21 mouse cellular contexts compared by ENCODE assay signal in the genomic region with DNA sequence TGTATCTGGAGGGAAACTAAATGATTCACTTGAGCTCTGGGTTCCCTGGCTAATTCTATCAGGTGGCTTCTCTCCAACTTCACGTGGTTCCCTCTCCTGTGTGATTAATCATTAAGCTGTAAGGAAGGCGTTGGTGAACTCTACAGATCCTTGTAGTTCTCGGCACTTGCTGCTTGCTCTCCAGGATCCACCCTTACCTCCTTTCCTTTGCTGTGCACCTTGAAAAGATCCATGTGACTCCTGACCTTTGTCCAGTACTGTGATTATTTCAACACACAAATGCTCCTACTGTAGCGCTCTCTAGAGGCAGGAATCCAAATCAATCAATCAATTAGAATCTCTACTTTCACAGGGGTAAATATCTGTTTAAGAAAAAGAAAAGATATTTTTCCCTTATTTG. TPM values are rescaled to one million over a fixed set of nuclear protein-coding genes. Genes with fewer than 3 reads are reported as not detected.
A peak's percentile ranks its signal among the peaks of the same experiment; 100 is the strongest.
DNase-seq lines count a peak whose midpoint lies in the region; ATAC-seq and TF ChIP-seq lines count a peak whose summit lies in the region.
"Had no signal": no experiment of that assay in that cellular context is flagged by ENCODE, and none has a peak within 500 bp of the region (broad histone marks: within the 10 kb centered on the region; RNA-seq: fewer than 3 reads in every experiment).

No protein-coding gene starts in this region.

- peak; percentile 38 for TF ChIP-seq CTCF in Patski (IDR thresholded peaks at IDR 0.05)

- H3K4me3 ChIP-seq in intestine, embryonic 16.5 days (ENCODE audit: low read length) = no peak overlapping the region
- H3K4me3 ChIP-seq in kidney, embryonic 16.5 days (ENCODE audit: low read length) = no peak overlapping the region
- H3K4me3 ChIP-seq in stomach, embryonic 15.5 days (replicated peaks) = no peak overlapping the region
- H3K4me3 ChIP-seq: forebrain, embryonic 15.5 days; hindbrain, embryonic 15.5 days; limb, embryonic 15.5 days; neural tube, embryonic 13.5 days had no signal

- no peaks in the 10 kb centered on the region for H3K9me3 ChIP-seq in intestine, embryonic 16.5 days (ENCODE audit: control insufficient read depth, low read length)
- no peaks in the 10 kb centered on the region for H3K9me3 ChIP-seq in kidney, embryonic 16.5 days (ENCODE audit: low read length)
- no peaks in the 10 kb centered on the region for H3K9me3 ChIP-seq in stomach, embryonic 15.5 days
- H3K9me3 ChIP-seq: forebrain, embryonic 15.5 days; hindbrain, embryonic 15.5 days; limb, embryonic 15.5 days; neural tube, embryonic 13.5 days had no signal

- H3K27ac ChIP-seq in intestine, embryonic 16.5 days (ENCODE audit: low read length) = peak overlapping the region; percentile 52
- 0 out of 2 replicates have a peak overlapping the region, but pooled peaks have one; percentile 8 for H3K27ac ChIP-seq in kidney, embryonic 16.5 days (ENCODE audit: low read length)
- no peak overlapping the region for H3K27ac ChIP-seq in stomach, embryonic 15.5 days
- H3K27ac ChIP-seq: forebrain, embryonic 15.5 days; hindbrain, embryonic 15.5 days; limb, embryonic 15.5 days; neural tube, embryonic 13.5 days had no signal

- no peaks in the 10 kb centered on the region for H3K27me3 ChIP-seq in Patski
- no peaks in the 10 kb centered on the region for H3K27me3 ChIP-seq in intestine, embryonic 16.5 days (replicated peaks; ENCODE audit: control insufficient read depth, insufficient read depth, low read length)
- no peaks in the 10 kb centered on the region for H3K27me3 ChIP-seq in kidney, embryonic 16.5 days (ENCODE audit: insufficient read depth, low read length)
- no peaks in the 10 kb centered on the region for H3K27me3 ChIP-seq in stomach, embryonic 15.5 days (replicated peaks)
- H3K27me3 ChIP-seq: forebrain, embryonic 15.5 days; hindbrain, embryonic 15.5 days; limb, embryonic 15.5 days; neural tube, embryonic 13.5 days had no signal

- in situ Hi-C loops in Patski (cut with MboI; ENCODE audit: low pct_unique_long_range_greater_than_20kb) = no loop called here

- H3K36me3 ChIP-seq in intestine, embryonic 16.5 days (ENCODE audit: control insufficient read depth, insufficient read depth, low read length) = no peaks in the 10 kb centered on the region
- no peaks in the 10 kb centered on the region for H3K36me3 ChIP-seq in kidney, embryonic 16.5 days (ENCODE audit: insufficient read depth, low read length)
- no peaks in the 10 kb centered on the region for H3K36me3 ChIP-seq in stomach, embryonic 15.5 days
- H3K36me3 ChIP-seq: forebrain, embryonic 15.5 days; hindbrain, embryonic 15.5 days; limb, embryonic 15.5 days; neural tube, embryonic 13.5 days had no signal

- no peak overlapping the region for H3K9ac ChIP-seq in intestine, embryonic 16.5 days (ENCODE audit: low read depth, low read length)
- no peak overlapping the region for H3K9ac ChIP-seq in kidney, embryonic 16.5 days (replicated peaks; ENCODE audit: low read length)
- no peak overlapping the region for H3K9ac ChIP-seq in stomach, embryonic 15.5 days
- H3K9ac ChIP-seq: forebrain, embryonic 15.5 days; hindbrain, embryonic 15.5 days; limb, embryonic 15.5 days; neural tube, embryonic 13.5 days had no signal

- no peak for DNase-seq in Patski (ENCODE audit: low read depth, low spot score)
- DNase-seq in adrenal gland, adult 18-20 months (ENCODE audit: low spot score in 2 of 2) = no peak
- no peak for DNase-seq in spleen, postnatal 36 days (ENCODE audit: low spot score in 2 of 2)
- DNase-seq: cerebellum, postnatal 25 days; heart, adult 11 months; thymus, postnatal 36 days had no signal

- H3K4me2 ChIP-seq in intestine, embryonic 16.5 days (ENCODE audit: low read depth, low read length) = no peak overlapping the region
- no peak overlapping the region for H3K4me2 ChIP-seq in kidney, embryonic 16.5 days (replicated peaks; ENCODE audit: low read depth, low read length)
- no peak overlapping the region for H3K4me2 ChIP-seq in stomach, embryonic 15.5 days
- H3K4me2 ChIP-seq: forebrain, embryonic 15.5 days; hindbrain, embryonic 15.5 days; limb, embryonic 15.5 days; neural tube, embryonic 13.5 days had no signal

- POLR2A ChIA-PET in Patski (lab: Charles Lee) = no interaction called here

- CTCF ChIA-PET in Patski (lab: Charles Lee) = interaction anchor here (0.9 to 1.3 kb wide), 2 partner anchors 40 to 259 kb away, joined by 3 read pairs; no protein-coding TSS in a partner anchor

- ATAC-seq in Patski = peak; percentile 85
- ATAC-seq in intestine, embryonic 16.5 days = peak; percentile 99
- peak; percentile 92 for ATAC-seq in kidney, embryonic 16.5 days (ENCODE audit: low FRiP score, low TSS enrichment)
- peak; percentile 95 for ATAC-seq in stomach, embryonic 15.5 days (ENCODE audit: insufficient read depth, low FRiP score, low read depth)
- no peak for ATAC-seq in CD4-positive, CD25-positive, alpha-beta regulatory T cell, adult 4 months
- ATAC-seq: activated CD4-positive, CD25-positive, alpha-beta regulatory T cell, adult 4 months; forebrain, embryonic 15.5 days had no signal

- WGBS in intestine, embryonic 16.5 days = 38% methylated on average over 4 of the region's 4 CpGs
- 48% methylated on average over 4 of the region's 4 CpGs for WGBS in kidney, embryonic 16.5 days
- 20% methylated on average over 4 of the region's 4 CpGs for WGBS in stomach, embryonic 15.5 days

- no peaks in the 10 kb centered on the region; the same call in 1 of the 2 replicates for H3K4me1 ChIP-seq in intestine, embryonic 16.5 days (ENCODE audit: control insufficient read depth, insufficient read depth, low read length)
- H3K4me1 ChIP-seq in kidney, embryonic 16.5 days (ENCODE audit: insufficient read depth, low read length) = no peaks in the 10 kb centered on the region
- no peaks in the 10 kb centered on the region for H3K4me1 ChIP-seq in stomach, embryonic 15.5 days
- H3K4me1 ChIP-seq: hindbrain, embryonic 15.5 days; limb, embryonic 15.5 days had no signal

RNA-seq across cellular contexts. Expression of gene 2310079G19Rik, which starts 4.0 kb away (rescaled TPM):
- polyA plus RNA-seq in Patski (2021) = not detected
- not detected in 2 replicates for polyA plus RNA-seq in intestine, embryonic 16.5 days (2015; fragmentation: Nextera tagmentation; extraction: Ambion mirVana)
- not detected in 2 replicates for polyA plus RNA-seq in kidney, embryonic 16.5 days (2015; fragmentation: Nextera tagmentation; extraction: Ambion mirVana)
- polyA plus RNA-seq in stomach, embryonic 15.5 days (2015; fragmentation: Nextera tagmentation; extraction: Ambion mirVana) = not detected in 2 replicates
- total RNA-seq in adrenal gland, adult 18-20 months (2021) = not detected
- not detected for polyA plus RNA-seq in CD4-positive, CD25-positive, alpha-beta regulatory T cell, adult 4 months (2017; shearing (Covaris generic))
- total RNA-seq: gastrocnemius, adult 18-20 months; layer of hippocampus, postnatal 14 days; left cerebral cortex, postnatal 14 days; megakaryocyte-erythroid progenitor cell, adult 5-6 weeks had no signal
- polyA plus RNA-seq: activated CD4-positive, CD25-positive, alpha-beta regulatory T cell, adult 4 months; forebrain, embryonic 15.5 days; heart, embryonic 16.5 days; hindbrain, embryonic 15.5 days; lung, embryonic 16.5 days; neural tube, embryonic 13.5 days had no signal

RNA-seq across cellular contexts. Expression of gene Krtap26-1, which starts 16.1 kb away (rescaled TPM):
- not detected for polyA plus RNA-seq in Patski (2021)
- polyA plus RNA-seq in intestine, embryonic 16.5 days (2015; fragmentation: Nextera tagmentation; extraction: Ambion mirVana) = 0.28 TPM in 1 of 2 replicates, not detected in the other
- polyA plus RNA-seq in kidney, embryonic 16.5 days (2015; fragmentation: Nextera tagmentation; extraction: Ambion mirVana) = not detected in 2 replicates
- polyA plus RNA-seq in stomach, embryonic 15.5 days (2015; fragmentation: Nextera tagmentation; extraction: Ambion mirVana) = not detected in 2 replicates
- not detected for total RNA-seq in adrenal gland, adult 18-20 months (2021)
- polyA plus RNA-seq in CD4-positive, CD25-positive, alpha-beta regulatory T cell, adult 4 months (2017; shearing (Covaris generic)) = not detected
- total RNA-seq: gastrocnemius, adult 18-20 months; layer of hippocampus, postnatal 14 days; left cerebral cortex, postnatal 14 days; megakaryocyte-erythroid progenitor cell, adult 5-6 weeks had no signal
- polyA plus RNA-seq: activated CD4-positive, CD25-positive, alpha-beta regulatory T cell, adult 4 months; forebrain, embryonic 15.5 days; heart, embryonic 16.5 days; hindbrain, embryonic 15.5 days; limb, embryonic 15.5 days; lung, embryonic 16.5 days; neural tube, embryonic 13.5 days had no signal

RNA-seq across cellular contexts. Expression of gene Krtap24-1, which starts 19.4 kb away (rescaled TPM):
- not detected for polyA plus RNA-seq in Patski (2021)
- polyA plus RNA-seq in intestine, embryonic 16.5 days (2015; fragmentation: Nextera tagmentation; extraction: Ambion mirVana) = not detected in 2 replicates
- polyA plus RNA-seq in kidney, embryonic 16.5 days (2015; fragmentation: Nextera tagmentation; extraction: Ambion mirVana) = not detected in 2 replicates
- not detected in 2 replicates for polyA plus RNA-seq in stomach, embryonic 15.5 days (2015; fragmentation: Nextera tagmentation; extraction: Ambion mirVana)
- not detected for total RNA-seq in adrenal gland, adult 18-20 months (2021)
- polyA plus RNA-seq in CD4-positive, CD25-positive, alpha-beta regulatory T cell, adult 4 months (2017; shearing (Covaris generic)) = not detected
- total RNA-seq: gastrocnemius, adult 18-20 months; layer of hippocampus, postnatal 14 days; left cerebral cortex, postnatal 14 days; megakaryocyte-erythroid progenitor cell, adult 5-6 weeks had no signal
- polyA plus RNA-seq: activated CD4-positive, CD25-positive, alpha-beta regulatory T cell, adult 4 months; forebrain, embryonic 15.5 days; heart, embryonic 16.5 days; hindbrain, embryonic 15.5 days; limb, embryonic 15.5 days; lung, embryonic 16.5 days; neural tube, embryonic 13.5 days had no signal

RNA-seq across cellular contexts. Expression of gene Krtap27-1, which starts 40.0 kb away (rescaled TPM):
- not detected for polyA plus RNA-seq in Patski (2021)
- not detected in 2 replicates for polyA plus RNA-seq in intestine, embryonic 16.5 days (2015; fragmentation: Nextera tagmentation; extraction: Ambion mirVana)
- polyA plus RNA-seq in kidney, embryonic 16.5 days (2015; fragmentation: Nextera tagmentation; extraction: Ambion mirVana) = not detected in 2 replicates
- polyA plus RNA-seq in stomach, embryonic 15.5 days (2015; fragmentation: Nextera tagmentation; extraction: Ambion mirVana) = not detected in 2 replicates
- not detected for total RNA-seq in adrenal gland, adult 18-20 months (2021)
- not detected for polyA plus RNA-seq in CD4-positive, CD25-positive, alpha-beta regulatory T cell, adult 4 months (2017; shearing (Covaris generic))
- total RNA-seq: gastrocnemius, adult 18-20 months; layer of hippocampus, postnatal 14 days; left cerebral cortex, postnatal 14 days; megakaryocyte-erythroid progenitor cell, adult 5-6 weeks had no signal
- polyA plus RNA-seq: activated CD4-positive, CD25-positive, alpha-beta regulatory T cell, adult 4 months; forebrain, embryonic 15.5 days; heart, embryonic 16.5 days; hindbrain, embryonic 15.5 days; limb, embryonic 15.5 days; lung, embryonic 16.5 days; neural tube, embryonic 13.5 days had no signal
